Mouse (Mus musculus) bone marrow macrophage, adult 2 months (primary cell): Measurements from ENCODE around the gene Plcb2.

Experiments
- CTCF ChIP-seq: IDR thresholded peaks from 2 replicates; pipeline ENCODE4 v1.5.1; 2012; ENCODE audit warnings: low read depth, mild to moderate bottlenecking, low read length, moderate library complexity
- POLR2A ChIP-seq: IDR thresholded peaks from 2 replicates; pipeline ENCODE4 v1.6.1; 2012; ENCODE audit warnings: mild to moderate bottlenecking, low read depth, low read length, borderline replicate concordance

DNA sequence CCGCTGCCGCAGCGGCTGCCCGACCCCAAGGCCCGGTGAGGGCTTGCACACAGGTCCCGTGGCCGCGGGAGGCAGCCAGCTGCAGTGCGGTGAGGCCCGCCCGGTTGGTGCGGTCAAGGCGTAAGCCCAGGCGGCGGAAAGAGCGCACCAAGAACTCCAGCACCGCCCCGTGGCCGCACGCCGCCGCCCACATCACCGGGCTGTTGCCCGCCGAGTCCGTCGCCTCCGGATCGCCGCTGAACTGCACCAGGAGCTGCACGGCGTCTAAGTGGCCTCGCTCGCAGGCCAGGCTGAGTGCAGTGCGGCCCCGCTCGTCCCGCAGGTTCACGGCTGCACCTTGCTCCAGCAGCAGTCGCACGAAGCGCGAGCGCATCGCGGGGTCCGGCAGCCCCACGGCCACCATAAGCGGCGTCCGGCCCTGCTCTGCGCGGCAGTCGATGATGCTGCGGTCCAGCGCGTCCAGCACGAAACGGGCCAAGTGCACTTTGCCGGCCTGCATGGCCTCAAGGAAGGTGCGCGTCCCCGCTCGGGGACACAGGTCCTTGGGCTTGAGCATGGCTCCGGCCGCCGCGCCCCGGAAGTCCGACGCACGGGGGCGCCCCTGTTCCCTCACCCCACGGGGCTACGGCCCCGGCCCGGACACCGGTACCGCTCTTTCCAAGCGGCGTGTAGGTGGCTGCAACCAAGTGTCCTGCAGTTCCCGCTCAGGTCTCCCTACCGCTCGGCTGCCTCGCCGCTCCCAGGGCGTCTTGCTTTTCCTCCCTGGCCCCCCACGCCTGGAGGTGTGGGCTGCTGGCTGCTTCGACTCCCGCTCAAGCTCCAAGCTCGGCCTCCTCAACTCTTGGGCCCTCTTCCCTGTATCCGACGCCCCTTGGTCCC is 25.1 kb downstream of the Plcb2 start:
- TF ChIP-seq CTCF = no peak
- no peak for TF ChIP-seq POLR2A
